Mouse (Mus musculus) hindbrain, postnatal 0 days (tissue): ENCODE measurements at regions not wholly inside any gene's neighbourhood (a gene's known extent, or its start where the extent isn't known, plus 50 kb on each side); places are given as distances from the start of the nearest gene placed in this dataset.

Experiments
- ATAC-seq: fragments of 200-750 bp; cut with Nextera tagmentation; 2 replicates; pipeline ENCODE4 v1.8.0; 2017; ENCODE audit warnings: mild to moderate bottlenecking, moderate TSS enrichment, moderate library complexity
- DNase-seq: peaks from one replicate; pipeline ENCODE4 v3.0.0-alpha.2; 2015; ENCODE audit warnings: low spot score
- H3K27ac ChIP-seq: fragments of 300-500 bp; sonication (generic); 2 replicates; pipeline ENCODE4 v1.5.1; 2014; ENCODE audit warnings: mild to moderate bottlenecking
- H3K27me3 ChIP-seq: fragments of 300-500 bp; sonication (generic); 2 replicates; pipeline ENCODE4 v1.6.1; 2014; ENCODE audit warnings: low read length, mixed read lengths; ENCODE audit not compliant: insufficient read depth
- H3K36me3 ChIP-seq: fragments of 300-500 bp; sonication (generic); 2 replicates; pipeline ENCODE4 v1.6.1; 2014; ENCODE audit warnings: low read length, mixed read lengths; ENCODE audit not compliant: insufficient read depth
- H3K4me1 ChIP-seq: fragments of 300-500 bp; sonication (generic); 2 replicates; pipeline ENCODE4 v1.6.1; 2014; ENCODE audit warnings: antibody characterized with exemption, low read length, mixed read lengths; ENCODE audit not compliant: insufficient read depth
- H3K4me2 ChIP-seq: fragments of 300-500 bp; sonication (generic); 2 replicates; pipeline ENCODE4 v1.6.1; 2014; ENCODE audit warnings: low read depth, mild to moderate bottlenecking, low read length, moderate library complexity, mixed read lengths
- H3K4me3 ChIP-seq: fragments of 300-500 bp; sonication (generic); 2 replicates; pipeline ENCODE4 v1.5.1; 2014; ENCODE audit warnings: low read length
- H3K9ac ChIP-seq: fragments of 300-500 bp; sonication (generic); replicated peaks from 2 replicates; pipeline ENCODE4 v1.6.1; 2014; ENCODE audit warnings: mild to moderate bottlenecking, low read length, moderate library complexity, mixed read lengths
- H3K9me3 ChIP-seq: fragments of 300-500 bp; sonication (generic); 2 replicates; pipeline ENCODE4 v1.6.1; 2016; ENCODE audit warnings: low read length, mixed read lengths
- CTCF ChIP-seq: IDR thresholded peaks from 2 replicates; pipeline ENCODE4 v1.5.1; 2016; ENCODE audit warnings: antibody characterized with exemption, control low read depth, low read depth
- WGBS: fragments of 180-500 bp; shearing (Covaris S2); extraction: QIAGEN DNeasy Blood & Tissue Kit; methylation state at CpG from one replicate; pipeline ENCODE4 v1.1.7; 2014; 5-methylcytosine and 5-hydroxymethylcytosine counted together

- Histone ChIP-seq H3K4me1 (no peaks in the 10 kb centered on the region), H3K4me3 (no peak overlapping the region), H3K4me2 (no peak overlapping the region), H3K27ac (no peak overlapping the region), H3K9ac (no peak overlapping the region), H3K27me3 (no peaks in the 10 kb centered on the region), H3K9me3 (no peaks in the 10 kb centered on the region), H3K36me3 (no peaks in the 10 kb centered on the region)
- ATAC-seq (no peak), DNase-seq (no peak)
- TF ChIP-seq CTCF: no peak
These were observed 228.0 kb upstream of the Gm5148 start for GRCm38 (mm10) chr3:37952251-37952650.

GRCm38 (mm10) chr3:37943661-37944060, 219.4 kb upstream of the Gm5148 start:
- Histone ChIP-seq H3K9me3 (no peaks in the 10 kb centered on the region), H3K9ac (no peak overlapping the region), H3K27me3 (no peaks in the 10 kb centered on the region), H3K36me3 (no peaks in the 10 kb centered on the region), H3K4me1 (no peaks in the 10 kb centered on the region), H3K27ac (no peak overlapping the region), H3K4me3 (no peak overlapping the region), H3K4me2 (no peak overlapping the region)
- TF ChIP-seq CTCF: no peak
- no peak for ATAC-seq
- DNase-seq: no peak

- Histone ChIP-seq H3K4me3 (no peak overlapping the region), H3K4me2 (no peak overlapping the region), H3K9ac (no peak overlapping the region), H3K27me3 (no peaks in the 10 kb centered on the region), H3K36me3 (no peaks in the 10 kb centered on the region), H3K27ac (no peak overlapping the region), H3K9me3 (no peaks in the 10 kb centered on the region), H3K4me1 (0 out of 2 replicates have a peak, but pooled peaks cover 3% of the 10 kb centered on the region)
- ATAC-seq (no peak), DNase-seq (no peak)
- no peak for TF ChIP-seq CTCF
- 76% methylated on average over 3 of the region's 3 CpGs for WGBS
These were observed 215.7 kb upstream of the Gm5148 start for GRCm38 (mm10) chr3:37940016-37940415.

GRCm38 (mm10) chr3:37938870-37939269, 214.6 kb upstream of the Gm5148 start:
- H3K9ac ChIP-seq: no peak overlapping the region
- 92% methylated on average over 11 of the region's 11 CpGs for whole genome bisulfite sequencing
- H3K27ac ChIP-seq: no peak overlapping the region
- H3K4me2 ChIP-seq: no peak overlapping the region
- TF ChIP-seq CTCF: no peak
- no peaks in the 10 kb centered on the region for H3K9me3 ChIP-seq
- H3K4me3 ChIP-seq: no peak overlapping the region
- no peaks in the 10 kb centered on the region for H3K36me3 ChIP-seq
- ATAC-seq (no peak), DNase-seq (no peak)
- H3K27me3 ChIP-seq: no peaks in the 10 kb centered on the region
- H3K4me1 ChIP-seq: 0 out of 2 replicates have a peak, but pooled peaks cover 3% of the 10 kb centered on the region

- no peak overlapping the region for H3K4me3 ChIP-seq
- H3K27me3 ChIP-seq: no peaks in the 10 kb centered on the region
- 36% methylated on average over 3 of the region's 3 CpGs for WGBS
- no peaks in the 10 kb centered on the region for H3K9me3 ChIP-seq
- H3K9ac ChIP-seq: no peak overlapping the region
- no peaks in the 10 kb centered on the region for H3K36me3 ChIP-seq
- H3K4me1 ChIP-seq: 0 out of 2 replicates have a peak, but pooled peaks cover 3% of the 10 kb centered on the region
- DNase-seq (peak; percentile 15), ATAC-seq (no peak)
- no peak overlapping the region for H3K27ac ChIP-seq
- no peak for TF ChIP-seq CTCF
- no peak overlapping the region for H3K4me2 ChIP-seq
These were observed 213.9 kb upstream of the Gm5148 start for GRCm38 (mm10) chr3:37938284-37938596.

- 46% methylated on average over 11 of the region's 11 CpGs for WGBS
- Histone ChIP-seq H3K4me2 (no peak overlapping the region), H3K9ac (no peak overlapping the region), H3K4me3 (no peak overlapping the region), H3K4me1 (0 out of 2 replicates have a peak, but pooled peaks cover 3% of the 10 kb centered on the region), H3K27ac (no peak overlapping the region), H3K27me3 (no peaks in the 10 kb centered on the region), H3K9me3 (no peaks in the 10 kb centered on the region), H3K36me3 (no peaks in the 10 kb centered on the region)
- DNase-seq: no peak
- no peak for ATAC-seq
- TF ChIP-seq CTCF: no peak
These were observed 213.3 kb upstream of the Gm5148 start for GRCm38 (mm10) chr3:37937381-37938283.

GRCm38 (mm10) chr3:37936251-37936931, 212.1 kb upstream of the Gm5148 start:
- H3K4me3 ChIP-seq: no peak overlapping the region
- H3K4me1 ChIP-seq: 0 out of 2 replicates have a peak, but pooled peaks cover 3% of the 10 kb centered on the region
- no peak for ATAC-seq
- DNase-seq: no peak
- TF ChIP-seq CTCF: no peak
- H3K27ac ChIP-seq: no peak overlapping the region
- H3K9me3 ChIP-seq: no peaks in the 10 kb centered on the region
- no peak overlapping the region for H3K9ac ChIP-seq
- H3K4me2 ChIP-seq: no peak overlapping the region
- 71% methylated on average over 12 of the region's 12 CpGs for WGBS
- H3K36me3 ChIP-seq: no peaks in the 10 kb centered on the region
- no peaks in the 10 kb centered on the region for H3K27me3 ChIP-seq
